Mouse (Mus musculus) liver, postnatal 0 days (tissue): ENCODE data around the gene Mtcl1.

Source experiments
- CTCF ChIP-seq: sonication (generic); IDR thresholded peaks from 2 replicates; pipeline ENCODE4 v1.5.1; 2016; ENCODE audit warnings: antibody characterized with exemption, low read depth
- EP300 ChIP-seq: IDR thresholded peaks from 2 replicates; pipeline ENCODE4 v1.6.1; 2016; ENCODE audit warnings: antibody characterized with exemption, low read depth, mild to moderate bottlenecking

- TF ChIP-seq CTCF = no peak
- TF ChIP-seq EP300 = no peak
These were observed 11.4 kb downstream of the Mtcl1 start for GRCm38 (mm10) chr17:66438137-66438536.
